Mouse (Mus musculus) CH12.LX (cell line): ENCODE measurements around the gene Slc43a1. TPM values are rescaled to one million over a fixed set of nuclear protein-coding genes. Genes with fewer than 3 reads are reported as not detected.

Experiments used
- DNase-seq: peaks from one replicate; pipeline ENCODE4 v3.0.0-alpha.2; 2013; ENCODE audit errors: extremely low read depth
- H3K27ac ChIP-seq: 2 replicates; pipeline ENCODE4 v1.5.1; 2012; ENCODE audit warnings: low read depth, mild to moderate bottlenecking, control low read depth, moderate library complexity; ENCODE audit not compliant: insufficient read depth
- H3K27me3 ChIP-seq: replicated peaks from 2 replicates; pipeline ENCODE3; 2012; ENCODE audit warnings: inconsistent platforms
- H3K36me3 ChIP-seq, 2 experiments: replicated peaks in 1 of 2; 2 replicates each; pipeline versions ENCODE3 to v1.6.1; 2012; ENCODE audit warnings: inconsistent platforms in 1 of 2, low read length in 1 of 2, mild to moderate bottlenecking in 1 of 2, mixed read lengths in 1 of 2, moderate library complexity in 1 of 2; ENCODE audit not compliant: control insufficient read depth in 1 of 2, insufficient read depth in 1 of 2
- H3K4me1 ChIP-seq, 2 experiments: 2 replicates each; pipeline ENCODE4 v1.6.1; 2012; ENCODE audit warnings: inconsistent platforms in 1 of 2, moderate library complexity in 1 of 2; ENCODE audit not compliant: insufficient read depth in 2 of 2, control insufficient read depth in 1 of 2
- H3K4me2 ChIP-seq: 2 replicates; pipeline ENCODE4 v1.6.1; 2012; ENCODE audit warnings: low read depth, mild to moderate bottlenecking, control low read depth; ENCODE audit not compliant: poor library complexity, insufficient read depth, severe bottlenecking
- H3K4me3 ChIP-seq, 3 experiments: fragments of 150-350 bp in 1 of 3; sonication (generic) in 1 of 3; replicated peaks in 1 of 3; 2 replicates each; pipeline versions ENCODE3 to v1.5.1; 2011 to 2012; ENCODE audit warnings: low read depth in 2 of 3, low read length in 2 of 3, mild to moderate bottlenecking in 2 of 3, moderate library complexity in 2 of 3, control low read depth in 1 of 3, improper control_type of control experiment in 1 of 3, inconsistent platforms in 1 of 3, mixed read lengths in 1 of 3; ENCODE audit not compliant: poor library complexity in 1 of 3
- H3K79me2 ChIP-seq: replicated peaks from 2 replicates; pipeline ENCODE4 v1.6.1; 2012; ENCODE audit warnings: mild to moderate bottlenecking, moderate library complexity; ENCODE audit not compliant: control insufficient read depth, poor library complexity, insufficient read depth, severe bottlenecking; ENCODE audit errors: extremely low read depth
- H3K9ac ChIP-seq: 2 replicates; pipeline ENCODE4 v1.6.1; 2012; ENCODE audit warnings: low read depth, mild to moderate bottlenecking, control low read depth, moderate library complexity; ENCODE audit not compliant: insufficient read depth
- H3K9me3 ChIP-seq: replicated peaks from 2 replicates; pipeline ENCODE3; 2012; ENCODE audit warnings: low read length, inconsistent platforms, mixed read lengths
- CHD1 ChIP-seq: IDR thresholded peaks from 2 replicates; pipeline ENCODE4 v1.6.1; 2012; ENCODE audit warnings: low read depth, low read length, improper control_type of control experiment, inconsistent platforms
- CHD2 ChIP-seq: IDR thresholded peaks from 2 replicates; pipeline ENCODE4 v1.6.1; 2011; ENCODE audit warnings: low read length, improper control_type of control experiment
- CTCF ChIP-seq, 2 experiments: IDR thresholded peaks in 1 of 2; conservative IDR thresholded peaks in 1 of 2; 2 replicates each; pipeline ENCODE4 v1.5.1; 2011 to 2012; ENCODE audit warnings: low read depth in 2 of 2, low read length in 2 of 2, improper control_type of control experiment in 1 of 2, inconsistent platforms in 1 of 2, mild to moderate bottlenecking in 1 of 2, moderate library complexity in 1 of 2
- EP300 ChIP-seq: IDR thresholded peaks from 2 replicates; pipeline ENCODE4 v1.6.1; 2011; ENCODE audit warnings: low read length, improper control_type of control experiment
- IRF4 ChIP-seq: IDR thresholded peaks from 2 replicates; pipeline ENCODE4 v1.6.1; 2014; ENCODE audit warnings: low read depth, mild to moderate bottlenecking, inconsistent platforms, low read length, improper control_type of control experiment
- JUND ChIP-seq: conservative IDR thresholded peaks from 2 replicates; pipeline ENCODE4 v1.6.1; 2011; ENCODE audit warnings: low read depth, low read length, improper control_type of control experiment
- MAFK ChIP-seq: IDR thresholded peaks from 2 replicates; pipeline ENCODE4 v1.6.1; 2011; ENCODE audit warnings: low read length, improper control_type of control experiment; ENCODE audit not compliant: insufficient replicate concordance
- MAZ ChIP-seq: IDR thresholded peaks from 2 replicates; pipeline ENCODE4 v1.6.1; 2012; ENCODE audit warnings: low read depth, mild to moderate bottlenecking, inconsistent platforms, low read length, improper control_type of control experiment, moderate library complexity
- NELFE ChIP-seq: IDR thresholded peaks from 2 replicates; pipeline ENCODE4 v1.6.1; 2011; ENCODE audit warnings: low read depth, low read length, improper control_type of control experiment
- NRF1 ChIP-seq: IDR thresholded peaks from 2 replicates; pipeline ENCODE4 v1.6.1; 2014; ENCODE audit warnings: low read depth, mild to moderate bottlenecking, inconsistent platforms, low read length, improper control_type of control experiment, moderate library complexity
- POLR2A ChIP-seq: IDR thresholded peaks from 2 replicates; pipeline ENCODE4 v1.6.1; 2011; ENCODE audit warnings: low read depth, mild to moderate bottlenecking, improper control_type of control experiment, low read length
- RAD21 ChIP-seq: IDR thresholded peaks from 2 replicates; pipeline ENCODE4 v1.6.1; 2011; ENCODE audit warnings: low read depth, mild to moderate bottlenecking, low read length, improper control_type of control experiment, moderate library complexity
- RCOR1 ChIP-seq: conservative IDR thresholded peaks from 2 replicates; pipeline ENCODE4 v1.6.1; 2012; ENCODE audit warnings: low read depth, mild to moderate bottlenecking, inconsistent platforms, low read length, improper control_type of control experiment
- SMC3 ChIP-seq: IDR thresholded peaks from 2 replicates; pipeline ENCODE4 v1.6.1; 2011; ENCODE audit warnings: low read depth, low read length, improper control_type of control experiment
- UBTF ChIP-seq: IDR thresholded peaks from 2 replicates; pipeline ENCODE4 v1.6.1; 2012; ENCODE audit warnings: low read depth, mild to moderate bottlenecking, inconsistent platforms, low read length, improper control_type of control experiment, moderate library complexity
- USF1 ChIP-seq: IDR thresholded peaks from 2 replicates; pipeline ENCODE4 v1.6.1; 2014; ENCODE audit warnings: low read depth, mild to moderate bottlenecking, inconsistent platforms, low read length, improper control_type of control experiment
- ZC3H11A ChIP-seq: IDR thresholded peaks from 2 replicates; pipeline ENCODE4 v1.6.1; 2012; ENCODE audit warnings: low read depth, mild to moderate bottlenecking, inconsistent platforms, low read length, improper control_type of control experiment
- ZNF384 ChIP-seq: IDR thresholded peaks from 2 replicates; pipeline ENCODE4 v1.6.1; 2012; ENCODE audit warnings: low read depth, low read length, improper control_type of control experiment, inconsistent platforms
- dilution Hi-C: fragments of 300-500 bp; cut with MboI; formaldehyde crosslinking; loops from 2 replicates; pipeline ENCODE4 v1.14.3; 2020; ENCODE audit warnings: low sequenced_read_pairs; ENCODE audit not compliant: extremely low pct_unique_long_range_greater_than_20kb, extremely low pct_ligation_motif_present
- in situ Hi-C: fragments of 300-500 bp; cut with MboI; formaldehyde crosslinking; loops from 3 replicates; pipeline ENCODE4 v1.14.3; 2019; ENCODE audit warnings: low sequenced_read_pairs, low pct_ligation_motif_present, low pct_unique_long_range_greater_than_20kb, mixed read lengths
- polyA plus RNA-seq: library from polyadenylated mRNA; unstranded; fragments of >175 nt; gene quantifications from 2 replicates; pipeline ENCODE4 v1.2.1, GENCODE M21; 2012; ENCODE audit warnings: low read depth; ENCODE audit not compliant: insufficient read length
- total RNA-seq, 2 experiments: library from RNA; depleted of rRNA; stranded (reverse); fragments of 300-350 nt in 1 of 2; fragments of >200 nt in 1 of 2; gene quantifications; 2 replicates each; pipeline ENCODE4 v1.2.3; 2012 to 2014

Slc43a1 gene
- total and polyA plus RNA-seq, 3 experiments, result 0.19 to 5.0 (median 0.30) TPM

DNA sequence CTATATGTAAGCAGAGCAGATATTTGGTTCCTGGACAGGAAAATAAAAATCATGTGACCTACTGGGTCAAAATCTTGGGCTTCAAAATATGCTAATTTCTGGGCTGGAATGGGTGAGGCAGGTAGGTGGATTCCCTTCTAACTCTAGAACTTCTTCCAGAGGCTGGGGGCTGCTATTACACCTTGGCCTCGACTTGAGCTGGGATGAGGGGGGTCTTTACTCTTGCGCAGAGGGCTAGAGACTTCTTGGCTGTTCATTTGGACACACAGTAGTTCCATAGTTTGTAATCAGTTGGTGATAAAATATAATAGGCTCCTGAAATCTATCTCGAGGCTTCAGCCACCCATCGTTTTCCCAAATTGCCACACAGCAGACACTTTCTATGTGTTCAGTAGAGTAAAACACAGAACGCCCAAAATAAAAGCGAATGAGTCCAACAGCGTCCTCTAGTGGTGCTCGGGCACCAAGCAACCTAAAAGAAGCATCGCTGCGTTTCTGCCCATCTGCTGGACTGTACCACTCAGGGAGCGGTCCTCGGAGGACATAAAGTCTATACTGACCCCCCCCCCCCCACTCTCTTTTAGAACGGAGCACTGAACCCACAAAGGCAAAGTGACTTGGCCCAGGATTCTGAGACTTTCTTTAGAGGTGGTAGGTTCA lies 40.7 kb upstream of the Slc43a1 start:
- Histone ChIP-seq H3K36me3 (no peaks in the 10 kb centered on the region), H3K4me3 (peak overlapping the region in 2 of 3 experiments; percentile 67 to 84), H3K79me2 (no peaks in the 10 kb centered on the region)
- no peak for TF ChIP-seq CHD2
- TF ChIP-seq SMC3, result peak; percentile 53
- TF ChIP-seq IRF4, result no peak
- TF ChIP-seq RAD21, result peak; percentile 49
- TF ChIP-seq CTCF (conservative IDR thresholded peaks at IDR 0.05 in 1 of 2, IDR thresholded peaks at IDR 0.05 in 1 of 2; ENCODE audit: low read depth in 2 of 2, low read length in 2 of 2), result peak; percentile 79 to 90
- no peak for TF ChIP-seq NRF1
- TF ChIP-seq, all 38 proteins: peak for 3
- Histone ChIP-seq H3K4me2 (peak overlapping the region; percentile 77), H3K9ac (no peak overlapping the region), H3K9me3 (peaks cover 13% of the 10 kb centered on the region), H3K27me3 (no peaks in the 10 kb centered on the region), H3K4me1 (peaks cover 0 to 18% of the 10 kb centered on the region in 2 experiments; a peak in 2 of 4 replicates), H3K27ac (no peak overlapping the region)
- peak; percentile 48 for DNase-seq
- in situ Hi-C loops (no loop called here), dilution Hi-C loops (no loop called here)

DNA sequence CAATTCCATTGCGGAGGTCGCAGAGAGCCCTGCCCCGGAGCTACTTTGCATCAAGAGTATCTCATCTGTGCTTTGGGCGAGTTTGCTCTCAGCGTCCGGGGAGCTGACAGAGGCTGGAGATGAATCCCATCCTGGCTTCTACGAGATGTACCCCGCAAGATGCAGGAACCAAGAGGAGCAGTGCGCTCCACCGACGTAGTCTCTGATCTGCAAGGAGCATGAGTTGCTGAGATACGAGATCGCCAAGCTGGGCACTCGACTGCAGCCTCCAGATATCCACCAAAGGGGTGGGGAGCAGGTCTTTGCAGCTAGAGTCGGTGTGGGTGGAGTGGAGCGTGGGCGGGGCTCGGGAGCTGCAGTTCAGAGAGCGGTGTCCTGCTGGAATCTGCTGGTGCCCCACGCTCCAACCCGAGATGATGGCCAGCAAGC lies 40.1 kb upstream of the Slc43a1 start, which contains the start of gene Ube2l6:
TSS of gene Ube2l6 (plus strand) at position 336 of the 429 bp plus-strand sequence.
- Histone ChIP-seq H3K9me3 (peaks cover 13% of the 10 kb centered on the region), H3K36me3 (no peaks in the 10 kb centered on the region), H3K27me3 (no peaks in the 10 kb centered on the region), H3K4me3 (peak within 1 kb of the TSS; percentile 67 to 84 (median 73)), H3K4me1 (peaks cover 0 to 18% of the 10 kb centered on the region in 2 experiments; a peak in 2 of 4 replicates), H3K27ac (no peak within 1 kb of the TSS), H3K79me2 (no peaks in the 10 kb centered on the region), H3K4me2 (peak within 1 kb of the TSS; percentile 92), H3K9ac (peak within 1 kb of the TSS; percentile 70)
- no peak for TF ChIP-seq MAFK
- no peak for TF ChIP-seq POLR2A
- no peak for TF ChIP-seq CTCF (conservative IDR thresholded peaks at IDR 0.05 in 1 of 2, IDR thresholded peaks at IDR 0.05 in 1 of 2; ENCODE audit: low read depth in 2 of 2, low read length in 2 of 2)
- no peak for TF ChIP-seq ZC3H11A
- no peak for TF ChIP-seq UBTF
- TF ChIP-seq CHD2, result no peak
- TF ChIP-seq RCOR1, result no peak
- TF ChIP-seq USF1, result no peak
- no peak for TF ChIP-seq EP300
- TF ChIP-seq NRF1, result no peak
- no peak for TF ChIP-seq MAZ
- TF ChIP-seq NELFE, result no peak
- no peak for TF ChIP-seq ZNF384
- TF ChIP-seq CHD1, result no peak
- TF ChIP-seq JUND, result no peak
- DNase-seq, result peak; percentile 37
- dilution Hi-C loops, result no loop called here
- in situ Hi-C loops, result no loop called here
